Mouse (Mus musculus) left cerebral cortex, postnatal 14 days (tissue): ENCODE results near the gene 2310050C09Rik. TPM values are rescaled to one million over a fixed set of nuclear protein-coding genes. Genes with fewer than 3 reads are reported as not detected.
A peak's percentile ranks its signal among the peaks of the same experiment; 100 is the strongest.

Experiments used
- DNase-seq, 2 experiments: peaks; one replicate each; pipeline ENCODE4 v3.0.0; 2021 to 2022; ENCODE audit warnings: low spot score in 2 of 2, mixed read lengths in 1 of 2
- intact Hi-C: fragments of 180-260 bp; cut with DNase I; formaldehyde crosslinking; loops from one replicate; pipeline ENCODE4 v1.15.1; 2025
- long read RNA-seq, 2 experiments: library from polyadenylated mRNA; stranded (forward); transcript quantifications; one replicate each; pipeline ENCODE4 v2.0.0; 2021
- total RNA-seq, 2 experiments: library from RNA; stranded (reverse); gene quantifications; 2 replicates each; pipeline ENCODE4 v1.2.3; 2021

2310050C09Rik gene
- not detected for total RNA-seq
- long read RNA-seq, experiment 1 = 0 reads
- long read RNA-seq, experiment 2 = 0 reads

GRCm38 (mm10) chr3:92870116-92870515 is at the start of gene 2310050C09Rik:
Gene 2310050C09Rik (minus strand): TSS chr3:92870216.
- intact Hi-C loops = no loop called here
- no peak for DNase-seq

- intact Hi-C loops = loop anchor here (2.0 to 10.0 kb wide), 2 partner anchors 123 to 343 kb away; no protein-coding TSS in a partner anchor
- DNase-seq = peak; percentile 11 to 25
Measured at GRCm38 (mm10) chr3:92907571-92907970, 37.6 kb upstream of the 2310050C09Rik start.

GRCm38 (mm10) chr3:92905182-92905581 is 35.2 kb upstream of the 2310050C09Rik start:
- intact Hi-C loops = loop anchor here (10.0 kb wide), 1 partner anchor 340 kb away; no protein-coding TSS in a partner anchor
- DNase-seq = no peak

- intact Hi-C loops = loop anchor here (5.0 to 10.0 kb wide), 2 partner anchors 339 to 751 kb away; no protein-coding TSS in a partner anchor
- DNase-seq = peak; percentile 15 to 42
Measured at GRCm38 (mm10) chr3:92903640-92904039, 33.6 kb upstream of the 2310050C09Rik start.

GRCm38 (mm10) chr3:92902992-92903391 is 33.0 kb upstream of the 2310050C09Rik start:
- DNase-seq = peak; percentile 24 to 59
- intact Hi-C loops = loop anchor here (5.0 to 10.0 kb wide), 2 partner anchors 338 to 751 kb away; no protein-coding TSS in a partner anchor

GRCm38 (mm10) chr3:92894489-92894888 is 24.5 kb upstream of the 2310050C09Rik start:
- DNase-seq = no peak
- intact Hi-C loops = no loop called here

GRCm38 (mm10) chr3:92894063-92894462 is 24.0 kb upstream of the 2310050C09Rik start:
- DNase-seq = no peak
- intact Hi-C loops = no loop called here

- no peak for DNase-seq
- intact Hi-C loops = no loop called here
Measured at GRCm38 (mm10) chr3:92874180-92874579, 4.2 kb upstream of the 2310050C09Rik start.

GRCm38 (mm10) chr3:92851186-92851585 is 18.8 kb downstream of the 2310050C09Rik start, which contains the start of gene Lce1l:
Gene Lce1l (minus strand): TSS chr3:92851286.
- DNase-seq = no peak
- intact Hi-C loops = no loop called here

- intact Hi-C loops = no loop called here
- no peak for DNase-seq
Measured at GRCm38 (mm10) chr3:92827108-92827507, 42.9 kb downstream of the 2310050C09Rik start, which contains the start of gene Kprp. Gene Kprp (minus strand): TSS chr3:92827247.

- intact Hi-C loops = no loop called here
- DNase-seq = peak; percentile 2 to 25
Measured at GRCm38 (mm10) chr3:92825808-92826207, 44.2 kb downstream of the 2310050C09Rik start.

Other genes with a start within 250 kb of the 2310050C09Rik start
- not detected for gene Lce6a, start 248.6 kb downstream of the 2310050C09Rik start, total RNA-seq
- gene Lce1a1, start 221.9 kb downstream of the 2310050C09Rik start, total RNA-seq = not detected
- not detected for gene Lce1b, start 213.3 kb downstream of the 2310050C09Rik start, total RNA-seq
- not detected for gene Lce1a2, start 199.9 kb downstream of the 2310050C09Rik start, total RNA-seq
- not detected for gene Lce1c, start 191.0 kb downstream of the 2310050C09Rik start, total RNA-seq
- not detected for gene Lce1d, start 183.0 kb downstream of the 2310050C09Rik start, total RNA-seq
- not detected for gene Lce1e, start 161.1 kb downstream of the 2310050C09Rik start, total RNA-seq
- not detected for gene Lce1f, start 149.9 kb downstream of the 2310050C09Rik start, total RNA-seq
- gene Gm38119, start 131.1 kb downstream of the 2310050C09Rik start, total RNA-seq = not detected
- not detected for gene Lce1g, start 117.9 kb downstream of the 2310050C09Rik start, total RNA-seq
- not detected for gene Lce1h, start 105.2 kb downstream of the 2310050C09Rik start, total RNA-seq
- gene Lce1i, start 91.3 kb downstream of the 2310050C09Rik start, total RNA-seq = not detected
- not detected for gene Lce1j, start 79.7 kb downstream of the 2310050C09Rik start, total RNA-seq
- not detected for gene Lce1k, start 62.3 kb downstream of the 2310050C09Rik start, total RNA-seq
- not detected for gene Kprp, start 43.0 kb downstream of the 2310050C09Rik start, total RNA-seq
- not detected for gene Lce1l, start 18.9 kb downstream of the 2310050C09Rik start, total RNA-seq
- not detected for gene Lce3a, start 56.0 kb upstream of the 2310050C09Rik start, total RNA-seq
- gene Lce3b, start 62.8 kb upstream of the 2310050C09Rik start, total RNA-seq = not detected
- gene Lce3c, start 74.3 kb upstream of the 2310050C09Rik start, total RNA-seq = not detected
- gene Lce3d, start 87.2 kb upstream of the 2310050C09Rik start, total RNA-seq = not detected
- not detected for gene Lce3e, start 96.8 kb upstream of the 2310050C09Rik start, total RNA-seq
- gene Lce3f, start 122.0 kb upstream of the 2310050C09Rik start, total RNA-seq = not detected
- not detected for gene Crct1, start 145.5 kb upstream of the 2310050C09Rik start, total RNA-seq
- gene Lce1m, start 148.8 kb upstream of the 2310050C09Rik start, total RNA-seq = not detected
- gene Gm4858, start 198.6 kb upstream of the 2310050C09Rik start, total RNA-seq = not detected